Mouse (Mus musculus): ENCODE measurements at regions not wholly inside any gene's neighbourhood (a gene's known extent, or its start where the extent isn't known, plus 50 kb on each side); places are given as distances from the start of the nearest gene placed in this dataset.

DNA sequence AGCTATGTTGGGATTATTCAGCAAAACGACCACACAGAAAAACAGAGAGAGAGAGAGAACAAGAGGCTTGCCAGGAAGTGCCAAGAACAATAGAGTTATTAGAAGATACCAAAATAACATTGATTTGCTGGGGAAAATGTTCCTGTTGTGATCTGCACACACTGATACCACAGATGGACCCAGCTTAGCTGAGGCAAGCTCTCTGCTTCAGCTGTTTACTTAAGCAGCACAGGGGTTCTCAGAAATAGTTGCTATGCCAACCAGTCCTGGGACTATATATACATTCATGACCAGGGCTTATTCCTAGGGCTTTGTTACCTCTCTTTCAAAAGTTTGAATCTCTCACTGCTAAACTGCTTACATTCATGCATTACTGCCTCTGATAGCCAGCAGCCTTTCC, 790.5 kb downstream of the Diaph3 start:
- TF ChIP-seq CHD2 (IDR thresholded peaks at IDR 0.05; ENCODE audit: low read depth, low read length), result no peak
- TF ChIP-seq ZC3H11A (IDR thresholded peaks at IDR 0.05; ENCODE audit: borderline replicate concordance, low read depth, low read length), result no peak

Measured in ES-E14 (cell line).